Mouse (Mus musculus) neural tube, embryonic 15.5 days (tissue): ENCODE data around the gene Depp1. TPM values are rescaled to one million over a fixed set of nuclear protein-coding genes. Genes with fewer than 3 reads are reported as not detected.

Source experiments
- ATAC-seq: fragments of 200-750 bp; cut with Nextera tagmentation; 2 replicates; pipeline ENCODE4 v1.8.0; 2017; ENCODE audit warnings: mild to moderate bottlenecking, moderate TSS enrichment, moderate library complexity; ENCODE audit not compliant: low FRiP score
- H3K27ac ChIP-seq: fragments of 300-500 bp; sonication (generic); replicated peaks from 2 replicates; pipeline ENCODE4 v1.5.1; 2015; ENCODE audit warnings: mild to moderate bottlenecking, inconsistent platforms
- H3K27me3 ChIP-seq: fragments of 300-500 bp; sonication (generic); replicated peaks from 2 replicates; pipeline ENCODE4 v1.6.1; 2015; ENCODE audit warnings: inconsistent platforms
- H3K36me3 ChIP-seq: fragments of 300-500 bp; sonication (generic); 2 replicates; pipeline ENCODE4 v1.6.1; 2015; ENCODE audit warnings: inconsistent platforms
- H3K4me1 ChIP-seq: fragments of 300-500 bp; sonication (generic); 2 replicates; pipeline ENCODE4 v1.6.1; 2015; ENCODE audit warnings: inconsistent platforms
- H3K4me2 ChIP-seq: fragments of 300-500 bp; sonication (generic); 2 replicates; pipeline ENCODE4 v1.6.1; 2015; ENCODE audit warnings: inconsistent platforms, mild to moderate bottlenecking, moderate library complexity
- H3K4me3 ChIP-seq: fragments of 300-500 bp; sonication (generic); replicated peaks from 2 replicates; pipeline ENCODE4 v1.5.1; 2015; ENCODE audit warnings: mild to moderate bottlenecking, inconsistent platforms
- H3K9ac ChIP-seq: fragments of 300-500 bp; sonication (generic); replicated peaks from 2 replicates; pipeline ENCODE4 v1.6.1; 2015; ENCODE audit warnings: mild to moderate bottlenecking, inconsistent platforms
- H3K9me3 ChIP-seq: fragments of 300-500 bp; sonication (generic); replicated peaks from 2 replicates; pipeline ENCODE4 v1.6.1; 2016; ENCODE audit warnings: inconsistent platforms
- WGBS: fragments of 180-500 bp; shearing (Covaris S2); methylation state at CpG from one replicate; pipeline ENCODE4 v1.1.7; 2015; ENCODE audit warnings: mixed read lengths; 5-methylcytosine and 5-hydroxymethylcytosine counted together
- polyA plus RNA-seq: library from polyadenylated mRNA; unstranded; fragments of >200 nt; fragmentation: Nextera tagmentation; extraction: Ambion mirVana; gene quantifications from 2 replicates; pipeline ENCODE4 v1.2.1, GENCODE M21; 2015

The Depp1 gene
- polyA plus RNA-seq, 1 experiment from 2014 or later: 16.5 TPM

DNA sequence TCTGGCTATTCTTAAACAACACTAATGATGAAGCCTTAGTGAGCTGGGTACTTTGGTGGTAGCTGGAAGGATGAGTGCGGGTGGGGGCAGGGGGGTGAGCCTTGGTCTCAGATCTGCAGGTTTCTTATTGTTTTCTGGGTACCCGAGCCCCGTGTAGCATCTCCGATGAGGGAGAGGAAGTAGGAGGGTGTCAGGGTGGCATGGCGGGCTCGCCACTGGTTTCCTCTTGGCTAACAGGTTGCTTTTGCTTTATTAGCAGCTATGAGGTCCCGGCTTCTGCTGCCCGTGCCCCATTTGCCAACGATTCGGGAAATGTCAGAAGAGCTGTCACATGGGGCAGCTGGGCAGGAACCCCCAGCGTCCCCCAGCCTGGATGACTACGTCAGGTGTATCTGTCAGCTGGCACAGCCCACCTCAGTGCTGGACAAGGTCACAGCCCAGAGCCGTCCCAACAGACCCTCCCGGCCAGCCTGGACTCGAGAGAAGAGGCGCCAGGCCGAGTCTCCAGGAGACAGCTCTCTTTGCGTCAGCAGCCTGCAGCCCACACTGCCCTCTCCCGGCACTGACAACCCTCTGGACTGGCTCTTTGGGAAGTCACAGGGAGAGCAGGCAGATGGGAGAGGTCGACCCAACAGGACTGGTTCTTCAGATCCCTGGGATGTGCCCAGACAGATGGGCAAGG lies 1.2 kb downstream of the Depp1 start:
- no peak for ATAC-seq
- Histone ChIP-seq H3K9me3 (no peaks in the 10 kb centered on the region), H3K4me3 (no peak overlapping the region), H3K9ac (0 out of 2 replicates have a peak overlapping the region, but pooled peaks have one; percentile 5), H3K36me3 (no peaks in the 10 kb centered on the region), H3K27ac (no peak overlapping the region), H3K27me3 (no peaks in the 10 kb centered on the region), H3K4me1 (no peaks in the 10 kb centered on the region), H3K4me2 (0 out of 2 replicates have a peak overlapping the region, but pooled peaks have one; percentile 6)
- WGBS: 79% methylated on average over 20 of the region's 20 CpGs

- no peak overlapping the region for H3K4me2 ChIP-seq
- no peak for ATAC-seq
- H3K4me3 ChIP-seq: no peak overlapping the region
- no peaks in the 10 kb centered on the region for H3K36me3 ChIP-seq
- no peak overlapping the region for H3K27ac ChIP-seq
- H3K27me3 ChIP-seq: no peaks in the 10 kb centered on the region
- WGBS: 85% methylated on average over 3 of the region's 3 CpGs
- no peaks in the 10 kb centered on the region for H3K4me1 ChIP-seq
- H3K9ac ChIP-seq: no peak overlapping the region
- H3K9me3 ChIP-seq: no peaks in the 10 kb centered on the region
Observed at GRCm38 (mm10) chr6:116653191-116653590, 2.8 kb downstream of the Depp1 start.

GRCm38 (mm10) chr6:116653684-116654454 lies 3.5 kb downstream of the Depp1 start:
- Histone ChIP-seq H3K9me3 (no peaks in the 10 kb centered on the region), H3K27me3 (no peaks in the 10 kb centered on the region), H3K9ac (no peak overlapping the region), H3K36me3 (no peaks in the 10 kb centered on the region), H3K4me3 (no peak overlapping the region), H3K4me2 (no peak overlapping the region), H3K4me1 (no peaks in the 10 kb centered on the region), H3K27ac (no peak overlapping the region)
- ATAC-seq: peak; percentile 88
- 68% methylated on average over 9 of the region's 9 CpGs for WGBS

DNA sequence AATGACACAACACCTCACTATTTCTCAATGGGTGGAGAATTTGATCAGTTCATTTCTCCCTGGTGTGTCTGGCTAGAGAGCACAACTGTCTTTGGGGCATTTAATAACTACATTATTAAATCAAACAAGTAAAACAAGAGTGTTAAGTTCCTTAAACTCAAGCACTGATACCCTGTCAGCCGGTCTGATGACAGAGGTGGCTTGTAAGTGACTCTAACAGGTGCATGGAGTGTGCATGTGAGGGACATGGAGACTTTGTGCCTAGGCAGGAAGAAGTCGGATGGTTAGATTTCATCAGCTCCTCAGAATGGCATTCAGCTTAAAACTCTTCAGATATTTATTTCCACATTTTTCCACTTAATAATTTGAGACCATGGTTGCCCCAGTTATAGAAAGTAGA lies 13.0 kb downstream of the Depp1 start:
- no peak overlapping the region for H3K4me3 ChIP-seq
- H3K9ac ChIP-seq: no peak overlapping the region
- no peak overlapping the region for H3K27ac ChIP-seq
- WGBS: 91% methylated on average over 2 of the region's 2 CpGs
- ATAC-seq: no peak
- no peaks in the 10 kb centered on the region for H3K27me3 ChIP-seq
- no peaks in the 10 kb centered on the region for H3K9me3 ChIP-seq
- no peak overlapping the region for H3K4me2 ChIP-seq
- H3K4me1 ChIP-seq: no peaks in the 10 kb centered on the region
- no peaks in the 10 kb centered on the region for H3K36me3 ChIP-seq

- H3K27me3 ChIP-seq: no peaks in the 10 kb centered on the region
- no peak overlapping the region for H3K27ac ChIP-seq
- peaks cover 3% of the 10 kb centered on the region; the same call in 1 of the 2 replicates for H3K4me1 ChIP-seq
- no peak overlapping the region for H3K4me3 ChIP-seq
- H3K9ac ChIP-seq: no peak overlapping the region
- 85% methylated on average over 6 of the region's 6 CpGs for WGBS
- H3K4me2 ChIP-seq: no peak overlapping the region
- no peaks in the 10 kb centered on the region for H3K36me3 ChIP-seq
- no peak for ATAC-seq
- no peaks in the 10 kb centered on the region for H3K9me3 ChIP-seq
Observed at GRCm38 (mm10) chr6:116664031-116664430, 13.6 kb downstream of the Depp1 start.

DNA sequence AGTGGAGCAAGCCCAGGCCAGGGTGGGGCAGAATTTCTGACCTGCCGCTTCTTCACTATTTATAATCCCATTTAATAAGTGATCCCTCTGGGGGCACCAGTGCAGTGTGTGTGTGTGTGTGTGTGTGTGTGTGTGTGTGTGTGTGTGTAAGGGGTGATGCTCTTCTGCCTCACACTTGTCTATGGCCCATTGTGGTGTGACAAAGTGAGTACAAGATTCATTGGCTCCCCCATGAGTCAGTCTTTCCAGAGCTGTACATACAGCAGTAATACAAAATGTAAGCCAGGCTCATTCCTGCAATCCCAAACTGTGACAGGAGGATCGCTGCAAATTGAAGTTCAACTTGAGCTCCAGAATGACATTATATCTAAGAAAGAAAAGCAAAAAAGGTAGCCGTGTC lies 14.4 kb downstream of the Depp1 start:
- 73% methylated on average over 3 of the region's 3 CpGs for WGBS
- Histone ChIP-seq H3K9ac (no peak overlapping the region), H3K27me3 (no peaks in the 10 kb centered on the region), H3K4me3 (no peak overlapping the region), H3K36me3 (no peaks in the 10 kb centered on the region), H3K27ac (no peak overlapping the region), H3K4me2 (no peak overlapping the region), H3K4me1 (peaks cover 8% of the 10 kb centered on the region), H3K9me3 (no peaks in the 10 kb centered on the region)
- ATAC-seq: no peak

- no peak for ATAC-seq
- H3K36me3 ChIP-seq: no peaks in the 10 kb centered on the region
- H3K9ac ChIP-seq: no peak overlapping the region
- 67% methylated on average over 12 of the region's 12 CpGs for WGBS
- no peak overlapping the region for H3K4me3 ChIP-seq
- no peaks in the 10 kb centered on the region for H3K27me3 ChIP-seq
- H3K4me1 ChIP-seq: peaks cover 22% of the 10 kb centered on the region
- no peak overlapping the region for H3K27ac ChIP-seq
- H3K9me3 ChIP-seq: no peaks in the 10 kb centered on the region
- H3K4me2 ChIP-seq: no peak overlapping the region
Observed at GRCm38 (mm10) chr6:116666085-116666750, 15.8 kb downstream of the Depp1 start.

- no peaks in the 10 kb centered on the region for H3K27me3 ChIP-seq
- no peaks in the 10 kb centered on the region for H3K36me3 ChIP-seq
- H3K4me1 ChIP-seq: peaks cover 29% of the 10 kb centered on the region
- H3K4me2 ChIP-seq: no peak overlapping the region
- no peak overlapping the region for H3K27ac ChIP-seq
- no peak for ATAC-seq
- H3K9ac ChIP-seq: no peak overlapping the region
- 18% methylated on average over 3 of the region's 3 CpGs for WGBS
- no peak overlapping the region for H3K4me3 ChIP-seq
- no peaks in the 10 kb centered on the region for H3K9me3 ChIP-seq
Observed at GRCm38 (mm10) chr6:116666892-116667291, 16.5 kb downstream of the Depp1 start.

DNA sequence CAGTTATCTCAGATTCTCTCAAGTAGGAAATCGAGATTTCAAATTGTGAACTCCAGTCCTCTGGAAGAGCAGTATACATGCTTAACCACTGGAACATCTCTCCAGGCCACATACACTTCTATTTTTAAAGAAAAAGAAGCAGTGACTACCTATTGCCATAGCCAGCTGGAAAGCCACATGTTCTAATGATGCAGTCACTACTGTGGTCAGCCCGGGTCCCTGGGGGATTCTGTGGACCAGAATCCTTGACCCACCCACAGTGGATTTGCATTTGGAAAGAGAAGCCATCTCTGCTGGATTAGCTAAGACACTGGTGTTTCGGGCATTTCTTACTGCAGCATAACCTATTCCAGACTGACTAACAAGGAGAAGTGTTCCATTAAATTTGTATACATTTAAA lies 17.0 kb downstream of the Depp1 start:
- 67% methylated on average over 3 of the region's 3 CpGs for WGBS
- H3K27ac ChIP-seq: no peak overlapping the region
- H3K9me3 ChIP-seq: no peaks in the 10 kb centered on the region

DNA sequence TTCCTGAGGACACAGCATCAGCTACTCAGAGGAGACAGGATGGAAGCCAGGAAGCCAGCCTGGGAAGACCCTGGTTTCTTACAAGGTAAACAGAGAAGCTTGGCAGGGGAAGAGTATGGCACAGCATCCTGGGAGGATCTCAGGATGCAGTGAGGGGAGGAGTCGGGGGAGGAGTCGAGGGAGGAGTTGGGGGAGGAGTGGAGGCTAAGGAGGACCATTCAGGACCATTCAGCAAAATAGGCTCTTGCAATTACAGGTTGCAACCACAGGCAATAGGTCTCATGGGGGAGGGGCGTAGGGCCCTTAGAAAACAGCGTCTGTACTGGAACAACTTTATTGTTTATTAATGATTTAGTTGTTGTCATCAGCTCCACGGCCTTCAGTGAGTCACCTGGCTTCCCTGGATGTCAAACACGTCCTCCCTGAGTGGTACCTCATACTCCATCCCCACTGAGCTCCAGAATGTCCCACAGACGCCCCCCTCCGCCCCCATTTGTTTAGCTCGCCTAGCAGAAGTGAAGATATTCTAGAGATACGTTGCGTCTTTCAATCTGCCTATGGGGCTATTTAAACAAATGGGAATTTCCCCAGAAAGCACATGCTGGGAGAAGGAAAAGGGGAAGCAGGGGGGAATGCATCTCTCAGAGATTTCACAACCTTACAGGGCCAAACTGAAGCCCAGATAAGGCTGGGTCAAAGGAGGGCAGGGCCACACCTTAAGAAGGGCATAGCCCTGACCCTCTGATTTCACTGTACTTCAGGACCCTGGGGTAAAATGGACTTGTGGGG lies 18.5 kb downstream of the Depp1 start:
- Histone ChIP-seq H3K4me2 (no peak overlapping the region), H3K9me3 (no peaks in the 10 kb centered on the region), H3K27me3 (0 out of 2 replicates have a peak, but pooled peaks cover 3% of the 10 kb centered on the region), H3K9ac (no peak overlapping the region), H3K27ac (no peak overlapping the region), H3K4me3 (no peak overlapping the region), H3K36me3 (no peaks in the 10 kb centered on the region), H3K4me1 (peaks cover 43% of the 10 kb centered on the region)
- WGBS: 29% methylated on average over 11 of the region's 11 CpGs
- ATAC-seq: no peak

More for the DNA sequence above, 17.0 kb downstream of the Depp1 start:
- Histone ChIP-seq H3K4me1 (peaks cover 31% of the 10 kb centered on the region), H3K27me3 (0 out of 2 replicates have a peak, but pooled peaks cover 2% of the 10 kb centered on the region), H3K36me3 (no peaks in the 10 kb centered on the region), H3K4me3 (no peak overlapping the region), H3K9ac (no peak overlapping the region), H3K4me2 (no peak overlapping the region)
- no peak for ATAC-seq

GRCm38 (mm10) chr6:116670144-116670543 lies 19.7 kb downstream of the Depp1 start:
- H3K4me3 ChIP-seq: no peak overlapping the region
- WGBS: 21% methylated on average over 6 of the region's 6 CpGs
- peak overlapping the region; percentile 98 for H3K4me2 ChIP-seq
- ATAC-seq: no peak
- no peak overlapping the region for H3K9ac ChIP-seq
- 0 out of 2 replicates have a peak, but pooled peaks cover 3% of the 10 kb centered on the region for H3K27me3 ChIP-seq
- H3K36me3 ChIP-seq: no peaks in the 10 kb centered on the region
- no peaks in the 10 kb centered on the region for H3K9me3 ChIP-seq
- peaks cover 51% of the 10 kb centered on the region for H3K4me1 ChIP-seq
- peak overlapping the region; percentile 41; the same call in 1 of the 2 replicates for H3K27ac ChIP-seq
